Mouse (Mus musculus) forebrain, embryonic 15.5 days (tissue): Measurements from ENCODE around the gene Zfp853. TPM values are rescaled to one million over a fixed set of nuclear protein-coding genes. Genes with fewer than 3 reads are reported as not detected.
A peak's percentile ranks its signal among the peaks of the same experiment; 100 is the strongest.

ENCODE experiments used
- ATAC-seq: fragments of 200-750 bp; cut with Nextera tagmentation; replicated peaks from 2 replicates; pipeline ENCODE4 v1.8.0; 2017; ENCODE audit warnings: mild to moderate bottlenecking, moderate TSS enrichment, moderate library complexity
- H3K27ac ChIP-seq: fragments of 300-500 bp; sonication (generic); replicated peaks from 2 replicates; pipeline ENCODE4 v1.5.1; 2015; ENCODE audit warnings: mild to moderate bottlenecking, inconsistent platforms
- H3K27me3 ChIP-seq: fragments of 300-500 bp; sonication (generic); 2 replicates; pipeline ENCODE4 v1.6.1; 2015; ENCODE audit warnings: inconsistent platforms
- H3K36me3 ChIP-seq: fragments of 300-500 bp; sonication (generic); 2 replicates; pipeline ENCODE4 v1.6.1; 2015; ENCODE audit warnings: mild to moderate bottlenecking, inconsistent platforms
- H3K4me1 ChIP-seq: fragments of 300-500 bp; sonication (generic); 2 replicates; pipeline ENCODE4 v1.6.1; 2015; ENCODE audit warnings: inconsistent platforms
- H3K4me2 ChIP-seq: fragments of 300-500 bp; sonication (generic); replicated peaks from 2 replicates; pipeline ENCODE4 v1.6.1; 2015; ENCODE audit warnings: mild to moderate bottlenecking, inconsistent platforms
- H3K4me3 ChIP-seq: fragments of 300-500 bp; sonication (generic); 2 replicates; pipeline ENCODE4 v1.5.1; 2015; ENCODE audit warnings: mild to moderate bottlenecking, inconsistent platforms
- H3K9ac ChIP-seq: fragments of 300-500 bp; sonication (generic); replicated peaks from 2 replicates; pipeline ENCODE4 v1.6.1; 2015; ENCODE audit warnings: mild to moderate bottlenecking, inconsistent platforms
- H3K9me3 ChIP-seq: fragments of 300-500 bp; sonication (generic); 2 replicates; pipeline ENCODE4 v1.6.1; 2016; ENCODE audit warnings: inconsistent platforms
- WGBS: fragments of 180-500 bp; shearing (Covaris S2); methylation state at CpG from one replicate; pipeline ENCODE4 v1.1.7; 2015; ENCODE audit warnings: mixed read lengths; 5-methylcytosine and 5-hydroxymethylcytosine counted together
- polyA plus RNA-seq: library from polyadenylated mRNA; unstranded; fragments of >200 nt; fragmentation: Nextera tagmentation; extraction: Ambion mirVana; gene quantifications from 2 replicates; pipeline ENCODE4 v1.2.1, GENCODE M21; 2015

Gene Zfp853
- polyA plus RNA-seq, 1 experiment from 2014 or later, result not detected

- peaks cover 28% of the 10 kb centered on the region for H3K36me3 ChIP-seq
- H3K27me3 ChIP-seq, result no peaks in the 10 kb centered on the region
- WGBS, result 92% methylated on average over 6 of the region's 6 CpGs
- no peak for ATAC-seq
- H3K4me2 ChIP-seq, result no peak overlapping the region
- no peak overlapping the region for H3K9ac ChIP-seq
- H3K9me3 ChIP-seq, result no peaks in the 10 kb centered on the region
- H3K4me1 ChIP-seq, result peaks cover 24% of the 10 kb centered on the region
- no peak overlapping the region for H3K4me3 ChIP-seq
- H3K27ac ChIP-seq, result no peak overlapping the region
Observed at GRCm38 (mm10) chr5:143266794-143267193, 26.6 kb downstream of the Zfp853 start.

GRCm38 (mm10) chr5:143265409-143265808 lies 28.0 kb downstream of the Zfp853 start:
- ATAC-seq, result no peak
- Histone ChIP-seq H3K4me3 (no peak overlapping the region), H3K36me3 (peaks cover 40% of the 10 kb centered on the region), H3K9me3 (no peaks in the 10 kb centered on the region), H3K27me3 (no peaks in the 10 kb centered on the region), H3K4me2 (no peak overlapping the region), H3K9ac (no peak overlapping the region), H3K27ac (no peak overlapping the region), H3K4me1 (peaks cover 16% of the 10 kb centered on the region)
- WGBS, result 66% methylated on average over 1 of the region's 1 CpGs

- Histone ChIP-seq H3K4me3 (no peak overlapping the region), H3K4me1 (peaks cover 13% of the 10 kb centered on the region), H3K27ac (no peak overlapping the region), H3K36me3 (peaks cover 46% of the 10 kb centered on the region), H3K9me3 (no peaks in the 10 kb centered on the region), H3K27me3 (no peaks in the 10 kb centered on the region), H3K9ac (no peak overlapping the region), H3K4me2 (no peak overlapping the region)
- ATAC-seq, result no peak
- WGBS, result 92% methylated on average over 10 of the region's 10 CpGs
Observed at GRCm38 (mm10) chr5:143264689-143265088, 28.7 kb downstream of the Zfp853 start.

GRCm38 (mm10) chr5:143261636-143262035 lies 31.8 kb downstream of the Zfp853 start:
- H3K4me2 ChIP-seq, result no peak overlapping the region
- H3K9ac ChIP-seq, result no peak overlapping the region
- H3K9me3 ChIP-seq, result no peaks in the 10 kb centered on the region
- no peak overlapping the region for H3K27ac ChIP-seq
- H3K27me3 ChIP-seq, result peaks cover 8% of the 10 kb centered on the region
- 90% methylated on average over 8 of the region's 8 CpGs for WGBS
- H3K4me1 ChIP-seq, result no peaks in the 10 kb centered on the region
- H3K36me3 ChIP-seq, result peaks cover 62% of the 10 kb centered on the region
- ATAC-seq, result no peak
- no peak overlapping the region for H3K4me3 ChIP-seq

- Histone ChIP-seq H3K4me3 (no peak overlapping the region), H3K4me1 (peaks cover 20% of the 10 kb centered on the region), H3K9me3 (no peaks in the 10 kb centered on the region), H3K27ac (no peak overlapping the region), H3K27me3 (peaks cover 40% of the 10 kb centered on the region), H3K4me2 (no peak overlapping the region), H3K9ac (no peak overlapping the region), H3K36me3 (peaks cover 65% of the 10 kb centered on the region)
- 92% methylated on average over 5 of the region's 5 CpGs for WGBS
- ATAC-seq, result no peak
Observed at GRCm38 (mm10) chr5:143255802-143256201, 37.6 kb downstream of the Zfp853 start.

GRCm38 (mm10) chr5:143255131-143255519 lies 38.3 kb downstream of the Zfp853 start:
- H3K36me3 ChIP-seq, result peaks cover 59% of the 10 kb centered on the region
- 0 out of 2 replicates have a peak overlapping the region, but pooled peaks have one; percentile 6 for H3K4me3 ChIP-seq
- 28% methylated on average over 24 of the region's 24 CpGs for WGBS

GRCm38 (mm10) chr5:143254487-143255130 lies 38.8 kb downstream of the Zfp853 start:
- peak overlapping the region; percentile 53; the same call in 1 of the 2 replicates for H3K4me2 ChIP-seq
- peaks cover 40% of the 10 kb centered on the region for H3K27me3 ChIP-seq
- no peak overlapping the region for H3K27ac ChIP-seq
- H3K4me1 ChIP-seq, result peaks cover 20% of the 10 kb centered on the region
- WGBS, result 24% methylated on average over 66 of the region's 66 CpGs
- H3K9me3 ChIP-seq, result no peaks in the 10 kb centered on the region
- H3K4me3 ChIP-seq, result peak overlapping the region; percentile 35; the same call in 1 of the 2 replicates
- no peak overlapping the region for H3K9ac ChIP-seq
- no peak for ATAC-seq
- H3K36me3 ChIP-seq, result peaks cover 58% of the 10 kb centered on the region

More at GRCm38 (mm10) chr5:143255131-143255519, 38.3 kb downstream of the Zfp853 start:
- no peak for ATAC-seq
- no peak overlapping the region for H3K4me2 ChIP-seq
- H3K4me1 ChIP-seq, result peaks cover 20% of the 10 kb centered on the region
- H3K9ac ChIP-seq, result no peak overlapping the region
- H3K9me3 ChIP-seq, result no peaks in the 10 kb centered on the region
- H3K27ac ChIP-seq, result no peak overlapping the region
- peaks cover 40% of the 10 kb centered on the region for H3K27me3 ChIP-seq

- 20% methylated on average over 79 of the region's 81 CpGs for WGBS
- Histone ChIP-seq H3K4me1 (peaks cover 20% of the 10 kb centered on the region), H3K27me3 (peaks cover 40% of the 10 kb centered on the region), H3K27ac (no peak overlapping the region), H3K4me3 (peak overlapping the region; percentile 35), H3K36me3 (peaks cover 57% of the 10 kb centered on the region), H3K9me3 (no peaks in the 10 kb centered on the region), H3K9ac (0 out of 2 replicates have a peak overlapping the region, but pooled peaks have one; percentile 14), H3K4me2 (peak overlapping the region; percentile 53)
- peak; percentile 42 for ATAC-seq
Observed at GRCm38 (mm10) chr5:143253881-143254486, 39.4 kb downstream of the Zfp853 start.

GRCm38 (mm10) chr5:143253186-143253880 lies 40.1 kb downstream of the Zfp853 start:
- Histone ChIP-seq H3K27me3 (peaks cover 40% of the 10 kb centered on the region), H3K27ac (no peak overlapping the region), H3K9me3 (no peaks in the 10 kb centered on the region), H3K4me3 (peak overlapping the region; percentile 35), H3K4me1 (peaks cover 20% of the 10 kb centered on the region), H3K36me3 (peaks cover 57% of the 10 kb centered on the region), H3K4me2 (peak overlapping the region; percentile 53), H3K9ac (0 out of 2 replicates have a peak overlapping the region, but pooled peaks have one; percentile 14)
- 10% methylated on average over 103 of the region's 103 CpGs for WGBS
- peak; percentile 33 for ATAC-seq

- Histone ChIP-seq H3K4me2 (no peak overlapping the region), H3K9me3 (no peaks in the 10 kb centered on the region), H3K4me3 (peak overlapping the region; percentile 35; the same call in 1 of the 2 replicates), H3K9ac (no peak overlapping the region), H3K36me3 (peaks cover 62% of the 10 kb centered on the region), H3K27ac (no peak overlapping the region), H3K4me1 (peaks cover 20% of the 10 kb centered on the region), H3K27me3 (peaks cover 40% of the 10 kb centered on the region)
- no peak for ATAC-seq
- 50% methylated on average over 18 of the region's 18 CpGs for WGBS
Observed at GRCm38 (mm10) chr5:143252791-143253185, 40.6 kb downstream of the Zfp853 start.

- Histone ChIP-seq H3K4me1 (peaks cover 20% of the 10 kb centered on the region), H3K9me3 (no peaks in the 10 kb centered on the region), H3K9ac (no peak overlapping the region), H3K36me3 (peaks cover 67% of the 10 kb centered on the region), H3K27me3 (peaks cover 35% of the 10 kb centered on the region), H3K4me3 (no peak overlapping the region), H3K27ac (no peak overlapping the region), H3K4me2 (no peak overlapping the region)
- ATAC-seq, result no peak
- 61% methylated on average over 6 of the region's 6 CpGs for WGBS
Observed at GRCm38 (mm10) chr5:143252039-143252438, 41.4 kb downstream of the Zfp853 start.

GRCm38 (mm10) chr5:143244926-143245325 lies 48.5 kb downstream of the Zfp853 start:
- H3K27ac ChIP-seq, result no peak overlapping the region
- WGBS, result 96% methylated on average over 26 of the region's 26 CpGs
- H3K4me1 ChIP-seq, result no peaks in the 10 kb centered on the region
- H3K27me3 ChIP-seq, result no peaks in the 10 kb centered on the region
- no peak overlapping the region for H3K9ac ChIP-seq
- H3K36me3 ChIP-seq, result peaks cover 96% of the 10 kb centered on the region
- no peak for ATAC-seq
- no peaks in the 10 kb centered on the region for H3K9me3 ChIP-seq
- H3K4me2 ChIP-seq, result no peak overlapping the region
- no peak overlapping the region for H3K4me3 ChIP-seq
